Mouse (Mus musculus) cerebellum, adult 2 months (tissue): ENCODE data around the gene Coa3.

ENCODE experiments used
- CTCF ChIP-seq: fragments of 200-500 bp; IDR thresholded peaks from 2 replicates; pipeline ENCODE4 v1.5.1; 2011; ENCODE audit warnings: low read depth, mild to moderate bottlenecking, control low read depth, low read length, moderate library complexity, borderline replicate concordance; ENCODE audit not compliant: insufficient read depth
- POLR2A ChIP-seq: fragments of 200-500 bp; IDR thresholded peaks from 2 replicates; pipeline ENCODE4 v1.6.1; 2011; ENCODE audit warnings: low read length, control low read depth, borderline replicate concordance; ENCODE audit not compliant: insufficient read depth

- TF ChIP-seq CTCF (no peak), POLR2A (no peak)
Observed at GRCm38 (mm10) chr11:101234124-101234523, 44.8 kb downstream of the Coa3 start.
